Mouse (Mus musculus) cerebellum, adult (tissue): ENCODE results near the gene Gm12830.
A peak's percentile ranks its signal among the peaks of the same experiment; 100 is the strongest.

Experiments used
- ATAC-seq: cut with Nextera tagmentation; 2 replicates; pipeline ENCODE4 v1.9.2; 2017; ENCODE audit warnings: mild to moderate bottlenecking, moderate library complexity, mixed read lengths; ENCODE audit not compliant: insufficient number of reproducible peaks, low FRiP score, low TSS enrichment

Gene Gm12830

DNA sequence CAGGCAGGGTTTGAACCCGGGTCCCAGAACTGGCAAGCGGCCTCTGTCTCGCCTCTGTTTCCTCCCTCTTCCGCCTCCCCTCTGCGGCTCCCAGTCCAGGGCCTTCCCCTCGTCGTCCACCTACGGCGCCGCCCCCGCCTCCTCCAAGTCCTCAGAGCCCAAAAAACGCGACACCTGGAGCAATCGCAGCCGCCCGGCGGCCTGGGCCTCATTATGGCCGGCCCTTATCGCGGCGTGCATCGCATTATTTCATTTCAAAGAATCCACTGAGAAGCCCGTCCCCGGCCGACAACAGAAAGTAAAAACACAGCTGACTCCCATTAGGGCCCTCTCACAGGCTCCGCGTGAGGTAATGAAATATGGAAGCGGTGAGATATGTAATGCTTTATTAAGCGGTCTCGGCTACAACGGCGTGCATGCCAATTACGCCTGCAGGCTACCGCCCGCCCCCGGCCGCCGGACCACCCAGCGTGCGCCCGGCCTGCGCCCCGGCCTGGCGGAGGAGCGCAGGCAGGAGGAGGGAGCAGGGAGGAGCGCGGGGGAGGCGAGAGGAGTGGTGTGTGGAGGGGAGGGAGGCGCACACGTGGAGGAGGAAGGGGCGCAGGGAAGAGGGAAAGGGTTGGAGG, at the start of gene Gm12830:
TSS of gene Gm12830 (plus strand) at position 156 of the 626 bp plus-strand sequence.
- 0 out of 2 replicates have a peak, but pooled peaks have one; percentile 21 for ATAC-seq

GRCm38 (mm10) chr4:114773316-114773715, 48.2 kb upstream of the Gm12830 start:
- ATAC-seq: no peak

DNA sequence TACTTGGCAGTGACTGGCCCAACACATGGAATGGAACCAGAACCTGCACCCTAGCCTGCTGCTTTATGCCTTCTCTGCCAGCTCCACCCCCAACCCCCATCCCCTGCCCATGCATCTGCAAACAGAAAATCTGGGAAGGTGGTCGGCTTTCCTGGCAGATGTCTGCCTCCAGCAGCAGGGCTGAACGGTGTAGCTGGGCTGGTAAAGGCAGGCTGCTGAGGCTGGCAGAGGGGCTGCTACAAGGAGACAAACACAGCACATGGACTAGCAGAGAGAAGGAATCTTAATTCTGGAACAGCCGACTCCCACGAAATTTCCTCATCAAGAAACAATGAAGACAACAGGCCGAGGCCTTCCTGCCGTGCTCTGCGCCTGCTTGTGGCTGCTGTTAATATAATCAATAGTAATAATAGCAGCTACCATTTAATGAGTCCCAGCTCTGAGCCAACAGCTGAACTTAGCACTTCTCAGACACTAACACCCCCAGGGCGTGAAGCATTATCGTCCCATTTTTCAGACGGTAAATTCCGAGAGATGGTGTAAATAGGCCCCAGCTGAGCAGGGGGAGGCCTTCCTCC, 43.8 kb upstream of the Gm12830 start:
- ATAC-seq: no peak

GRCm38 (mm10) chr4:114778716-114779474, 42.6 kb upstream of the Gm12830 start:
- no peak for ATAC-seq

DNA sequence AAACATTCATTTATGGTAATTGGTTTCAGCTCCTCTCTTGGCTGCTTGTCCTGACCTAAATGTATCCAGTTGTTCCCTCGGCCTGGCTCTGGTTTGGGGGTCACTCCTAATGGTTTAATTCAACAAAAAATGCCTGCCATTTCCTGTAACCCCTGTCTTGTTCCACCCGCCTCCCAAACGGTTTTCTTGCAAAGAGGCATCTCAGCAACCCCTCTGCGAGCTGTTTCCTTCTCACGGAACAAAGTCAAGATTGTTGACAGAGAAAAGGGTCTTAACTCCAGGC, 42.1 kb upstream of the Gm12830 start:
- no peak for ATAC-seq

- no peak for ATAC-seq
Observed at GRCm38 (mm10) chr4:114779758-114780546, 41.6 kb upstream of the Gm12830 start.

GRCm38 (mm10) chr4:114782851-114783250, 38.7 kb upstream of the Gm12830 start:
- ATAC-seq: no peak

- no peak for ATAC-seq
Observed at GRCm38 (mm10) chr4:114784735-114785134, 36.8 kb upstream of the Gm12830 start.

- no peak for ATAC-seq
Observed at GRCm38 (mm10) chr4:114788856-114789255, 32.7 kb upstream of the Gm12830 start.

- ATAC-seq: no peak
Observed at GRCm38 (mm10) chr4:114791650-114792049, 29.9 kb upstream of the Gm12830 start.

- no peak for ATAC-seq
Observed at GRCm38 (mm10) chr4:114793836-114794235, 27.7 kb upstream of the Gm12830 start.

DNA sequence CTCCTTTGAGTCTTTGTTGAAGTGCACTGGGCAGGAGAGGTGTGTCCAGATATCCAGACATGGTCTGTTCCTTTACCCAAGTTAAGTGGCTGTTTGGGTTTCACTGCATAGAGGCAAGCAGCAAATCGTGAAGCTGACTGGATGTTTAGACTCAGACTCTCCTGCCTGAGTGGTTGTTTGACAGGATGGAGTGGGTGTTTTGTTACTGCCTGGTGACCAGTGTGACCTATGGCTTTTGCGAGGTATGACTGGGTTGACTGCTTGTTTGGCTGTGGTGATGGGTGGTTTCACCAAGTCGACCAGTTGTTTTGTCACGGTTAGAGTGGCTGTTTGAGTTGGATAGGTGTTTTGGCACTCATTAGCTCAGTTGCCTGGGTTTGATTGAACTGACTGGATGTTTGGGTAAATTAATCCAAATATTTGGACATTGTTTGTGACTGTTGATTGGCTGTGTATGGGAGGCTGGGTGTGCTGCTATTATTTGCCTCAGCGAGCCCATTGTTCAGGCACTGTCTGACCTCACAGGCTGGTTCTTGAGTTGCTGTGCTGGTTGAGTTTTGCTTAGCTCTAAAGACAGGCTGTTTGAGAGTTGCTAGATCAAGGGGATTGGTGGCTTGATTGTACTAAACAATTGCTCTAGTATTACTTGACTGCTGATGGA, 24.1 kb upstream of the Gm12830 start:
- no peak for ATAC-seq

DNA sequence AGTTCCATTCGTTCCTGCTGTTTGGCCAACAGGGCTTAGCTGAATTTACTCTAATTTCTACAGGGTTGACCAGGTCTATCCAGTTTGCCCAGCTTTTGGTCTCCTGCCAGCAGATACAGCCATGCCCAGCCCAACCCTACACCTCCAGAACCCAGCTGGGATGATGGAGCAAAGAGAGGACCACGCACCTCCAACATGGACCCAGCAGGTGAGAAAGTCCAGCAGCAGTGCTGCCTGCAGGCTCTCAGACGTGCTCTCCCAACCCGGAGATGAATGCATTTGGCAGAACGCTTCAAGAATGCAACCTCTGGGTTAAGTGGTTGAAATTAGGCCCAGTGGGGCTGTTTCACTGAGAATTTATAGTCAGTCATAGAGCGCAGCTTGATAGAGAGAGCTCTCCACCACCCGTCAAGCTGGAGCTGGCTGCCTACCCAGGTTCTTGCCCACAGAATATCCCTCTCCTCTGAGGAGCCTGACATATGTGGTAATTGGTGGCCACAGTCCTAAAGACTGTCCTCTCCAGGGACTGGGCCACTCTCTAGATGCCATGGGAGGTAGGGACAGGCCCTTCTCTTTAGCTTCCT, 23.4 kb upstream of the Gm12830 start:
- no peak for ATAC-seq

DNA sequence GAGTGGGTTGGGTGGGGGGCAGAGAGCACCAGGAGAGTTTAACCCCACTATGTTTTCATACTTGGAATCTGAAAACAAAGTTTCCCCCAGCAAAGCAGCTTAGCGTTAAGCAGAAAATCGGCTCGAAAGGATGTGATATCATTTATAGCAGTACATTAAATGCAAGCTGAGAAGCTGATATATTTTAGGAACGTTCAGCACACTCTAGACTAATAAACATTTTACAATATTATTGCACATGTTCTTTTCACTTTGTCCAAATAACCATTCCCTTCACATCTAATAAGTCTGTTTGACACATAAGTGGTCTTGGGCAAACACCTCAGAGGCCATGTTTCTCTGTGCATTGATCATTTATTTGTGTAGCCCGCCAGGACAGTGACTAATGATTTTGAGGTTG, 17.4 kb upstream of the Gm12830 start:
- no peak for ATAC-seq

GRCm38 (mm10) chr4:114818963-114819702, 2.4 kb upstream of the Gm12830 start:
- no peak for ATAC-seq

DNA sequence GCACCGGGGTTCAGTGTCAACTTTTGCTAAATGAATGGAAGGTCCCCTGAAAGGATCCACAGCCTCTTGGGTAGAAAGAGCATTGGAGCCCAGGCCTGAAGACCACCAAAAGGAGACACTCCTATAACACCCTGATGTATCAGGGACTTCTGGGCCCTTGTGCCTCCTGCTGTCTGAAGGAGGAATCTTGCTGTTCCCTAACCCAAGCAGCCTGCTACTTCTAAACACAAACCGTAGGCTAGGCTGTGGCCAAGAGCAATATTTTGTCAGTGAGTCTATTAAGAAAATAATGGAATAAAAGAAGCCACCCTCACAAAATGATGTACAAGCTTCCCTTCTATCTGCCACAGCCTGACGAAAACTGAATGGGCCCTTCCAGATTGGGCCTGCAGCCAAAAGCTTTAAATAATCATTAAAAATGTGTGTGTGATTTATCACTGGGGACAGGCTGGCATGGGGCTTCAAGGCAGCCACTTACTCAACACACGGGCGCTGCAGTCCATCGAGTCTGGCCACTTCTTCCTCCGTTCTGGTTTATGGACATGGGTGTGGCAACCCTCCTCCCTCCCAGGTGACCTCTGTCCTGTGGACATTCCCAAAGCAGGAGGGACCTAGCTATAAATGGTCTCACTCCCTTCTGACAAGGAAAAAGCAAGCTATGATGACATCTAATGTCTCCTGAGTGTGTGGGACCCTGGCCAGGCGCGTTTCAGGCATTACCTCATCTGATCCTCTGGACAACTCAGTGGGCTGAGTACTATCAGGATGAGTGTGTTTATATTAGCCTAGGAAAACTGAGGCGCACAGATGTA, 13.5 kb downstream of the Gm12830 start:
- ATAC-seq: no peak

GRCm38 (mm10) chr4:114841336-114841920, 19.9 kb downstream of the Gm12830 start:
- no peak for ATAC-seq

DNA sequence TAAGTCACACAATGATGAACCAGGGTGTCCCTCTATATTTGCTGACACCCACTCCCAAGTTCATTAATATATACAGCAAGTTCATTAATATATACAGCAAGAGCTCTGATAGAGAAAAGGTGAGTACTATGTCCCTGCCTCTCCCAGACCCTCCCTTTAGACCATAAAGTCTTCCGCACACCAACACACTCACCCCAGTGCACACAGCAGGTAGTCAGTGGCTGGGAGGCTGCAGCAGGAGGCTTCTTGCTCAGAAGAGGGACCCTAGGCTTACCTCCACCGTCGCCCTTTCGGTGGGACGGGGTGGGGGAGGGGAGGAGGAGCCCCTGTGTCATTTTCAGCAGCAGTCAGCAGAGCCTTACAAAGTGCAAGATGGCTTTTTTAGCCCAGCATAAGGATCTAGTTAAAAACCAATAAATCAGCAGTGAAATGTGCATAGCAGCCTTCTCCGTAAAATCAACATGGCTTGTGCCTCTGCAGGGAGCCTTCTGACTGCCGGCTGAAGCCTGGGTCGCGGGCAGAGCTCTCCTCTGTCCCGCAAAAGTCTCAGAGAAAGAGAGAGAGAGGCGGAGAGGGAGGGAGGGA, 20.9 kb downstream of the Gm12830 start:
- ATAC-seq: no peak
